Mouse (Mus musculus): ENCODE results near the gene Il18bp. TPM values are rescaled to one million over a fixed set of nuclear protein-coding genes. Genes with fewer than 3 reads are reported as not detected.

Il18bp gene
- polyA plus RNA-seq, 1 experiment from 2014 or later = 2.4 TPM

- Histone ChIP-seq H3K36me3 (no peaks in the 10 kb centered on the region), H3K27ac (no peak overlapping the region), H3K27me3 (ENCODE audit: insufficient read depth, poor library complexity, severe bottlenecking) (no peaks in the 10 kb centered on the region), H3K4me1 (replicated peaks) (peaks cover 36% of the 10 kb centered on the region), H3K9me3 (no peaks in the 10 kb centered on the region), H3K4me3 (no peak overlapping the region)
- 80% methylated on average over 1 of the region's 1 CpGs for WGBS
- no peak for DNase-seq (ENCODE audit: low spot score)
Observed at GRCm38 (mm10) chr7:101967256-101967655, 51.2 kb downstream of the Il18bp start.

- Histone ChIP-seq H3K36me3 (no peaks in the 10 kb centered on the region), H3K4me1 (replicated peaks) (peaks cover 20% of the 10 kb centered on the region), H3K9me3 (no peaks in the 10 kb centered on the region), H3K4me3 (no peak overlapping the region), H3K27ac (no peak overlapping the region), H3K27me3 (ENCODE audit: insufficient read depth, poor library complexity, severe bottlenecking) (no peaks in the 10 kb centered on the region)
- WGBS = 71% methylated on average over 2 of the region's 2 CpGs
- DNase-seq (ENCODE audit: low spot score) = no peak
Observed at GRCm38 (mm10) chr7:101965606-101966005, 52.9 kb downstream of the Il18bp start.

Other genes with a start within 250 kb of the Il18bp start
- gene Phox2a, start 200.4 kb downstream of the Il18bp start, polyA plus RNA-seq (2016; fragmentation: Nextera tagmentation; extraction: Ambion mirVana) = 2.2 and 4.7 TPM in 2 replicates
- 37.6 and 37.8 TPM in 2 replicates for gene Inppl1, start 180.5 kb downstream of the Il18bp start, polyA plus RNA-seq (2016; fragmentation: Nextera tagmentation; extraction: Ambion mirVana)
- gene Folr2, start 161.5 kb downstream of the Il18bp start, polyA plus RNA-seq (2016; fragmentation: Nextera tagmentation; extraction: Ambion mirVana) = 0.76 TPM in 1 of 2 replicates, not detected in the other
- 91.2 and 103 TPM in 2 replicates for gene Anapc15, start 155.0 kb downstream of the Il18bp start, polyA plus RNA-seq (2016; fragmentation: Nextera tagmentation; extraction: Ambion mirVana)
- 10.8 and 17.1 TPM in 2 replicates for gene Folr1, start 147.9 kb downstream of the Il18bp start, polyA plus RNA-seq (2016; fragmentation: Nextera tagmentation; extraction: Ambion mirVana)
- gene Lamtor1, start 112.8 kb downstream of the Il18bp start, polyA plus RNA-seq (2016; fragmentation: Nextera tagmentation; extraction: Ambion mirVana) = 165 and 173 TPM in 2 replicates
- 0.31 and 0.75 TPM in 2 replicates for gene Tomt, start 112.3 kb downstream of the Il18bp start, polyA plus RNA-seq (2016; fragmentation: Nextera tagmentation; extraction: Ambion mirVana)
- 9.6 and 13.8 TPM in 2 replicates for gene Lrrc51, start 84.8 kb downstream of the Il18bp start, polyA plus RNA-seq (2016; fragmentation: Nextera tagmentation; extraction: Ambion mirVana)
- gene Numa1, start 84.6 kb downstream of the Il18bp start, polyA plus RNA-seq (2016; fragmentation: Nextera tagmentation; extraction: Ambion mirVana) = 79.0 and 80.6 TPM in 2 replicates
- gene Rnf121, start 46.8 kb upstream of the Il18bp start, polyA plus RNA-seq (2016; fragmentation: Nextera tagmentation; extraction: Ambion mirVana) = 30.3 and 32.3 TPM in 2 replicates
- gene Xndc1, start 46.8 kb upstream of the Il18bp start, polyA plus RNA-seq (2016; fragmentation: Nextera tagmentation; extraction: Ambion mirVana) = 37.4 and 42.3 TPM in 2 replicates
- gene Xntrpc, start 47.0 kb upstream of the Il18bp start, polyA plus RNA-seq (2016; fragmentation: Nextera tagmentation; extraction: Ambion mirVana) = 2.0 and 2.2 TPM in 2 replicates
- gene Trpc2, start 64.4 kb upstream of the Il18bp start, polyA plus RNA-seq (2016; fragmentation: Nextera tagmentation; extraction: Ambion mirVana) = not detected in 2 replicates
- 0.78 and 1.7 TPM in 2 replicates for gene Art1, start 83.1 kb upstream of the Il18bp start, polyA plus RNA-seq (2016; fragmentation: Nextera tagmentation; extraction: Ambion mirVana)
- gene Art5, start 90.8 kb upstream of the Il18bp start, polyA plus RNA-seq (2016; fragmentation: Nextera tagmentation; extraction: Ambion mirVana) = 2.7 and 5.7 TPM in 2 replicates
- gene Chrna10, start 98.1 kb upstream of the Il18bp start, polyA plus RNA-seq (2016; fragmentation: Nextera tagmentation; extraction: Ambion mirVana) = not detected in 2 replicates
- gene Nup98, start 191.5 kb upstream of the Il18bp start, polyA plus RNA-seq (2016; fragmentation: Nextera tagmentation; extraction: Ambion mirVana) = 36.9 and 42.6 TPM in 2 replicates
- 44.2 and 51.6 TPM in 2 replicates for gene Pgap2, start 191.5 kb upstream of the Il18bp start, polyA plus RNA-seq (2016; fragmentation: Nextera tagmentation; extraction: Ambion mirVana)
- 34.3 and 41.3 TPM in 2 replicates for gene Rhog, start 237.4 kb upstream of the Il18bp start, polyA plus RNA-seq (2016; fragmentation: Nextera tagmentation; extraction: Ambion mirVana)
- 8.9 and 13.5 TPM in 2 replicates for gene Stim1, start 249.1 kb upstream of the Il18bp start, polyA plus RNA-seq (2016; fragmentation: Nextera tagmentation; extraction: Ambion mirVana)